Mouse (Mus musculus) mesoderm, embryonic 11.5 days (tissue): ENCODE data around the gene Itgav.
"Not testable (repeated sequence)": the region's sequence is repeated elsewhere in the genome, so short reads cannot be mapped to it uniquely, and the experiment has no call there.

Source experiments
- DNase-seq: peaks from one replicate; pipeline ENCODE4 v3.0.0-alpha.2; 2012; ENCODE audit warnings: low read depth, low spot score

Gene Itgav

DNA sequence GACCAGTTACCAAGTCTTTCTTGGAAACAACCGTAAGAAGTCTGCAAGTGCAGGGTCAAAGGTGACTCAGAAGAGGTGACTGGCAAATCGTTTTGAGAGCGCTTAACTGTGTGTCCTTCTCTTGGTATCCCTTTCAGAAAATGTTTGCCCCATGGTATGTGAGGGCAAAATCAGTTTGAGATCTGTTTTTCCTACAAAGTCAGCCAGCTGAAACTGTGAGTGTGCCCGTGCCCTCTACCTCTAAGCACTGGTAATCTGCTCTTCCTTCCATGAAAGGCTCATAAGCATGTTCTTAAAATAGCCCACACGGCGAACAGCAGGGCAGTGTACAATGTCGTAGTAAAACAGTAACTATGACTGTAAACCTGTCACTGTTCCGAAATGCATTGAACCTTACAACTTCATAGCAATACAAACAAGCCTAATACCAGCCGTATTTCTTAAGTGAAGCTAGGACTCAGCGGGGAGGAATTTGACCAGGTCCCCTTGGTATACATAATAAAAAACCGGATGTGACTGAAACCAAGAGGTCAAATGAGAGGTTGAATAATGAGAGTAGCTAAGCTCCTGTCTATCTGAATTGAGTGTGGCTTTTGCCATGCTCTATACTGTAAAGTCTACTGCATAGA is 14.2 kb upstream of the Itgav start:
- DNase-seq, result peak; percentile 72

DNA sequence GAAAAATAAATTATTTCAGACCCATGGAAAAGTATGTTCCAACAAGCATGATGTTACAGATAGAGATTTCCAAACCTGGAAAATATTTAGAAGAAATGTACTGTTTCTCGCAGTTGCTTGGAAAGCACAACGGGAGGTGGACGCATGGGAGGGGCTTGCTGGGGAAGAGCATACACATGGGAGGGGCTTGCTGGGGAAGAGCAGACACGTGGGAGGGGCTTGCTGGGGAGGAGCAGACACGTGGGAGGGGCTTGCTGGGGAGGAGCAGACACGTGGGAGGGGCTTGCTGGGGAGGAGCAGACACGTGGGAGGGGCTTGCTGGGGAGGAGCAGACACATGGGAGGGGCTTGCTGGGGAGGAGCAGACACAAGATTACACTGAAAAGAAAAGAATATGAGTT is 10.9 kb upstream of the Itgav start:
- not testable (repeated sequence) for DNase-seq

DNA sequence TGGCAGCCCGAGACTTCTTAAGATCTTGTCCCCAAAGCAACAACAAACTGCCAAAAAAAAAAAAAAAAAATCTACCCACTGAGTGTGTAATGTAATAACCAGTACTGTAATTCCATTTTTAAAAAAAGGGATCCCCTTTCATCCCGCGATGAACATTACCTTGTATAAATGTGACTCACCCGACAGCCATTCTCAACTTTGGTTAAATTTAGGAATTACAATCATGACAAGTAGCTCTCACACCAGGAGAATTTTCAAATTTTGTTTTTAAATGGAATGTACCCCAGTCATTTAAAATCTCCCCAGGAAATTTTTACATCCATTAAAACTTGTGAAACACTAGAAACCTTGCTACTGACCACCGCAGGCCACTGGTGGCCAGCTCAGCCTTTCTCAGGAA is 10.3 kb upstream of the Itgav start:
- no peak for DNase-seq

DNA sequence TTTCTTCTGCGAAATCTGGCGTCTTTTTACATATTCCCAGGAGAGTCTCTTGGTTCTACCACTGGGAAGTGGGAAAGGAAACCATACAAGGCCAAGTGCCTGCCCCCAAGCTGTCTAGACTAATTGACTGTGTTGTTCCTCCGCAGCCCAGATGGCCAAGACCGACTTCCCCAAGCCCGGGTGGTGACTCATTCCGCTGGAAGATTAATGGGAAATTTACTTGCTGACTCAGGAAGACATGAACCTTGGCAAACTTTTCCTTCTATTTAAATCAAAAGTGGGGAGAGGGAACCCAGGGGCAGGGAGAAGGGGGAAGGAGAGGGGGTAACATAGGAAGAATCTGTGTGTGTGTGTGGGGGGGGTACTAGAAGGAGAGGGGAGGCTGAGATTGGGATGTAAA is 9.4 kb upstream of the Itgav start:
- DNase-seq, result peak; percentile 90

DNA sequence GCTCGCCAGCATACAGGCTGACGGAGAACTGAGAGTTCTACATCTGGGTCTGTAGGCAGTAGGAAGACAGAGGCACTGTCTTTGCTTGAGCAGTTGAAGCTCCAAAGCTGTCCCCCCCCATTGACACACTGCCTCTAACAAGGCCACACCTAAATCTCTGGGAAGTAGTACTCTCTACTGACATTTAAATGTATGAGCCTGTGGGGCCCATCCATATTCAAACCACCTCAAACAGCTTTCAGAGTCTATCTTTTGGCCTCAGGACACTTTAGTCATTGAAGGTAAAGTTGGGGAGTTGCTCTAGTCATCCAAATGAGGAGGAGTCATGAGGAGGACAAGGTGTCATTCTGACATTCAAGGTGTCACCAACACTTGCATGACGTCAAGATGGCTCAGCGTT is 5.9 kb upstream of the Itgav start:
- no peak for DNase-seq

DNA sequence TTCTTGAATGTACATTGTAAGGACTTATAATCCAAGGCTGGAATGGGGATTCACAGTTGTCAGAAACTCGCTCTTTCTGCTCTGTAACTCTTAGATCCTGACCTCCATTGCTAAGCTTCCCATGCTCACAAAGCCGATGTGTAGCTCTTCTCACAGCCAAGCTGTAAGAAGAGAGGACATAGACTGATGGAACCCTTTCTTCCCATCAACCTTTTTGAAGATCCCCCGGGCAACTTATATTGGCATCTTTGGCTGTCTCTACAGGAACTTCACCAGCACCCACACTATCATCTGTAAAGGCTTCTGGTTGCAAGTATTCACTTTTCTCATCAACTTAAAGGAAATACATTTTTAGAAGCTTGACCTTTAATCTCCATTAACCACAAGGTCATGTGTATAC is 2.6 kb upstream of the Itgav start:
- no peak for DNase-seq

DNA sequence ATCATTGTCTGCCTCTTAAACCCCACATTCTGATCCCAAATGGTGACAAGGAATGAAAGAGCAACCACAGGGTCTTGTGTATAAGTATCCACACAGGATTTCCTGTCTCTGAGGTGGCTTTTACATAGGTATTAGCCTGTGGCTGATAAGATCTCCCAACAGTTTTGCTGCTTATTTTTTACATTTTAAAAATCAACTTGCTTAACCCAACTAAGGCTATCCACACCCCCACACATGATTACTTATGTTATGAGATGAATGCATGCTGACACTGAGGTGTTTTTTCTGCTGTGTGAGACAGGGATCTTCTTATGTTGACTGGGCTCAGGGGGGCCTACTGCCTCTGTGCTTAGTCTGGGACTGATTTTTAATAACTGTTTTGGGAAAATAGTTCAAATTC is 1.3 kb upstream of the Itgav start:
- no peak for DNase-seq

DNA sequence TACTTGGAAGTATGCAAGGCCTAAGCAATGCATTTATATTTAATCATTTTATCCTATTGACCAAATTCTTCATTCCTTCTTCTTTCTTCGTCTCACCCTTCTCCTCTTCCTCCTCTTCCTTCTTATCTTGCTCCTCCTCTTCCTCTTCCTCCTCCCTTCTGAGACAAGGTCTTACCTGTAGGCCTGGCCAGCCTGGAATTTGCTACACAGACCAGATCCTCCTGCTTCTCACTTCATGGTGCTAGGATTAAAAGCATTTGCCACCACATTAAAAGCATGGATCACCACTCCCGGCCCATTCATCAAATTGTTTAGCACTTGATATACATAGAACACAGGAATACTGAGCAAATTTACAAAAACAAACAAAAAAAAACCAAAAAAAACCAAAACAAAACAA is 851 bp upstream of the Itgav start:
- no peak for DNase-seq

DNA sequence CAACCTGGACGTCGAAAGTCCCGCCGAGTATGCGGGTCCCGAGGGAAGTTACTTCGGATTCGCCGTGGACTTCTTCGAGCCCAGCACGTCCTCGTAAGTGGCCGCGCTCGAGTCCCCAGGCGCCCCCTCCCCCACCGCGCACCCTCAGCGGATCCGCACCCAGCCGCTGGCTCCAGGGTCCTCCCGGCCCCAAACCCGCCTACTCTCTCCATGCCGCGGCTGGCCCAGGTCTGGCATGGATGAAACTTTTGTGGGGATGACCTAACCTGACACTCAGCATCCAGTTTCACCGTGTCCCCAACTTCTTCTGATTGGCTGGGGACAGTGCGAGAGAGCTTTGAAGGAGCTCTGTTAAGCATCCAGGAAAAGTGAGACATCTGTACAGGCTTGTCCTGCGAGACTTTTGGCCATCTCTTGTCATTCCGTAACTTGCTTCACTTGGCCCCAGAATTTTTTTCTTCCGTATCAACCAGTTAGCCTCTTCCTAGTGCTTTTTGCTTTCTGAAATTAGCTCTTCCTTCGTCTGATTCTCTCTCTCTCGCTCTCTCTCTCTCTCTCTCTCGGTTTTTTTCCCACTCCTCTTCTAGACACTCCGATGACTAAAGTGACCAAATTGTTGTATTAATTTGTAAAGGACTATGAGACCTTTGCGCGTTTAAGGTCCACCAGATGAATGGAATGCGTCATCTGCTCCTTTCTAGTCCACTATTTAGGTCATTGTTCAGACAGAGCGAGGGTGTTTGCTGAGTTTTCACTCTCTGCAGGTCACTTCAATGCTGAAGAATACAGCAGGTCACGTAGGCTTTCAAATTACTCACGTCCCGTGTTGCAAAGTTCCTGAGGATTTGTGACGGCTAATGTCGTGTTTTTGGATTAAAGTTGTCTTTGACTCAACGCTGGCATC is 882 bp downstream of the Itgav start:
- DNase-seq, result peak; percentile 66

DNA sequence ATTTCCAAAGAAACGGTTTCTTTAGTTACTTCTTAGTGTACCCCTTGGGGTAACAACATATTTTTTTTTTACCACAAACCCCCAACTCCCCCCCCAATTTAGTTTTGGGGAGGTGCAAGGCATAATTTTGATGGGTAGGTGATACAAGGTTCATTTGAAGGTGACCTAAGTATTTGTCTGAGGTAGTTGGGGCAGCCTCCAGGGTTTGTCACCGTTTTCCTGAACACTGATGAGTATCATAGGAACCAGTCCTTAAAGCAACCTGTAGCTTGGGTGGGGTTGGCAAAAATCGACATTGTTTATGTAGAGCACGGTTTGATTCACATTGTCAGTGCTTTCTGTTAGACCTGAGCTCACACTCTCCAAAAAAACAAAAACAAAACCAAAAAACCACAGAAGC is 1.6 kb downstream of the Itgav start:
- no peak for DNase-seq

DNA sequence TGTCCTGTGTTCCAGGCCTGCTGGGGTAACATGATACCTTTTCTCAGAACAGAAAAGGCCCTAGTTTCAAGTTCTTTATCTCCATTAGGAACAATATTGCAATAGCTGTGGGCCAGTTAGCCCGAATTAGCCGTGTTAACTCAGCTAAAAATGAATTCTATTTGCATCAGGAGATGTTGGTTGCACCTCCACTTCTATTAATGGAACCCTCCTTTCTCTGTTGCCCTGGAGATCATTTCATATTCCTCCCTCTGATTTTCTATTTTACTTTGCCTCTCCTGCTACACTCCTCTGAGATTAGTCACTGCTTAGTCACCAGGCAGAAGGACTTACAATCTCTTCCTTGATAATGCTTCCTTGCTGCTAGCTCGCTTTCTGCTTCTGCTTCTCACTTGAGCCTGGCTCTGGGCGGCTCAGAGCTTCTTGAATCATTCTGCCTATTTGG is 4.1 kb downstream of the Itgav start:
- DNase-seq, result no peak

DNA sequence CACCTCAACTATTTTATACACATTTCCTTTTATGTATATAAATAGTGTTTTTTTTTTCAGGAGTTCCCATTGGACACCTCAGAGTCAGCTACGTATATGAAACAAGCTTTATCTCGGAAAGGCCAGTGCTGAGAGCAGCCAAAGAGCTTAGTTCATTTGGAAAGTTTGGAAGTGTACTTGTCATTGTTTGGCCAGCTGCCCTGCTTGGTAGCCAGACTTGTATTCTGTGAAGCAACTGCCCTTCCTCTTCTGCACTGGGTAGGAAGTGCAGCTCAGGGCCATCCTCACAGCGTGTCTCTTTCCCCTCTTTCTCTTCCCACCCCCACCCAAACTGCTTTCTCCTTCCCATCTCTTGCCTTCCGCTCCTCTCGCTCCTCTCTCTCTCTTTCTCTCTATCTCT is 5.1 kb downstream of the Itgav start:
- DNase-seq, result no peak

DNA sequence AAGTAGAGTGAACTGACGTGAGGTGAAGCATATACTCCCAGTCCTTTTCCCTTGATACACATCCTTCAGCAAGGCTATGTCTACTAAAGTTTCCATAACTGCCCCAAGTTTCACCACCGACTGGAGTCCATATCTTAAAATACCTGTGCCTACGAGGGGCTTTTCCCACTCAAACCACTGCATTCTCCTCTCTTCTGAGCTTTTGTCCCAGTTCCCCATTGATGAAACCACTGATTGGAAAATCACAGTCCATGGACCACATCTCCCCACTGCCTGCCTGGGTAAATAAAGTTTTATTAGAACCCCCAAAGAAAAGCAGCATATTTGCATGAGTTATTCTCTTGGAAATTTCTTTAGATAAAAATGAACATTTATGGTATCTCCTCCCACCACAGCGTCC is 8.7 kb downstream of the Itgav start:
- DNase-seq, result no peak

DNA sequence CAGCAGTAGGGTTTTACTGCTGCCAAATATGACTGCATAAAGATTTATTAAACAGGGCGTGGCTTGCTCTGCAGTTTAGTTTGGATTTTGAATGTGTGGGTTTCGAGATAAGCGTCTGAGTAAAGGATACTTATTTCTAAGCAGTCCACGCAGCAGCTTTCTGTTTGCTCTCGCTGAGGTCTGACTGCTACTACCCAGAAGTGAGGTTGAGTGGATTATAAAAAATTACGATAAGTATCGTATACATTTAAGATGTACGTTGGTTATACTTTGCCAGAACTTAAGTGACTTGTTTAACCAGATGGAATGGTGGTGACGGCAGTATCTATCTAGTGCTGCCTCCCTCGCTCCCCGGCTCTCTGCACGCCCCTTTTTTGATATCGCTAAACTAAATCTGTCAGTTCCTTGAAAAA is 9.8 kb downstream of the Itgav start:
- DNase-seq, result no peak

DNA sequence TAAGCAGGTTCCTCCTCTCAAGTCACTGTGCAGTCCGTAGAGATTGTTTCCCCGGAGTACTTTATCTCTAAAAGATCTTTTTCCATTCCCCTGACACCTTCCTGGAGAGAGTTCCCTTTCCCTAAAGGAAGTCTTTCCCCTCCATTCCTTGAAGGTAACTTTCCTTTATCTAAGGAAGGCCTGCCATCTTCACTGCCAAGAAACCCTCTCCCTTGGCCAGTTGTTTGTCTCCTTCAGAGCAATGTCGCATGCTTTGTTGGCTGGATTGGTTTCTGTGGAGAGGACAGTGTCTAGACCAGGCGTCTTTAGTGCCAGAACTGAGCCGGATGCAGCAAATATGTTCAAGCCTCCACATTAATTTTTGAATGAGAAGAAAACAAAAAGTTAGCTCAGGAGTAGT is 11.1 kb downstream of the Itgav start:
- DNase-seq, result no peak

DNA sequence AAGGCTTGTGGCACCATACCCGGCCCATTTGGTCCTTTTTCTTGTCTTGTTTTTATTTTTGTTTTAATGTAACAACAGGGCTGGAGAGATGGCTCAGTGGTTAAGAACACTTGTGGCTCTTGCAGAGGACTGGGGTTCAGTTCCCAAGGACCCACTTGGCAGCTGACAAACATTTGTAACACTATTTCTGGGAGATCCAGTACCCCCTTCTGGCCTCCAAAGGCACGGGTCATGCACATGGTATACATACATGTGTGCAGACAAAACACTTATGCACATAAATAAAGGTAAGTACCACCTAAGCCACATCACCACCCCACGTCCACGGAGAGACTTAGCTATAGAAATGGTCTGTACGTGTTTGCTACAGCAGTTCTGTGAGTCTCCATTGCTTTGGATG is 12.6 kb downstream of the Itgav start:
- DNase-seq, result no peak

DNA sequence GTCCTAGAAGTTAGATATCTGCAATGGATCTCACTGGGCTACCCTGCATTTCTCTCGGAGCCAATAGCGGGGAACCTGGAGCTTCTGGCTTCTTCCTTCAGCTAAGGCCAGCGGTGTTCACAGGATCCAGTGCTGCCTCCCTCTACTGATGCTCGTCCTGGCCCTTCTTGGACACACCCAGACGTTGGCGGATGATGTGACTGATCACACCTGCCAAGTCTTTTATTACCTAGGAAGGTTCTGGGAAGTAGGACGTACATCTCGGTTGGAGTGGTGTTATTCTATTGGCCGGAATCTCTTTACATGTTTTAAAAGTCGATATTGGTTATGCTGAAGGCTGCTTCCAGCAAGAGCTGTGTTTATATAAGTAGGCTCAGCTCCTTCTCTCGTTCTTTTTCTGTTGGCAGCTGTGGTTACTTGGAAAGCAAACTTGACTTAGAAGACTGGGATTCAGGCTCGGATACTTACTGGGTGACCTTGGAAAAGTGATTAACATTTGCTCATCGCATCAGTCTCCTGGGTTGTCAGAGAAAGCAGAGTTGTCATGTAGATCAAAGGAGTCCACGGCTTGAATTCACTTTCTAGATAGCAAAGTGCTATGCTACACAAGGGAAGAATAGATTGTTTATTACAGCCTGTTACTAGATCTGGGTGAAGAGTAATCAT is 14.5 kb downstream of the Itgav start:
- no peak for DNase-seq

DNA sequence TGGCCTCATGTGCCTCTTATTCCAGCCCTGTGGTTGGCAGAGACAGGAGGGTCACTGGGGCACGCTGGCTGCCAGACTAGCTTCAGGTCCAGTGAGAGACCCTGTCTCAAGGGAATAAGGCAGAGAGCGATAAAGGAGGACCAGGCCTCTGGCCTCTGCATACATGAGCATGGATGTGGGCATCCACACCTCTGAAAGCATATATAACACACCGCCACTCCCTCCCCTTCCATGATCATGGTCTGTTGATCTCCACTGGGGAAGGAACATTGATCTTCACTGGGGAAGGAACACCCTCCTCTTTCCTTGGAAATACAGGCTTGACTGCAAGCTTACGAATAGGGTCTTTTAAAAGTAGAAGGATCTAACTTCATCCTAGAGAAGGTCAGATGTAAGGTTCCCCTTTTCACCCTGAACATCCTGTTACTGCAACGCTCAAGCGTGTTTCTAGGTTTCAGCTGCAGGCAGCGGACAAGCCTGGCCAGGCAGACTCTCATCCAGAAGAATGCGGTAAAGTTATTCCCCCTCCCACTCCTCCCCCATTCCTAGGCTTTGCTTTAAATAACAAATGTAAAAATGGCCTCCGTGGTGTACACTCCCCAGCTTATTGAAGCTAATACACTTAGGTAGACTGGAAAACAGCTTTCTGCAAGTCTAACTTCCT is 15.4 kb downstream of the Itgav start:
- DNase-seq, result peak; percentile 42

DNA sequence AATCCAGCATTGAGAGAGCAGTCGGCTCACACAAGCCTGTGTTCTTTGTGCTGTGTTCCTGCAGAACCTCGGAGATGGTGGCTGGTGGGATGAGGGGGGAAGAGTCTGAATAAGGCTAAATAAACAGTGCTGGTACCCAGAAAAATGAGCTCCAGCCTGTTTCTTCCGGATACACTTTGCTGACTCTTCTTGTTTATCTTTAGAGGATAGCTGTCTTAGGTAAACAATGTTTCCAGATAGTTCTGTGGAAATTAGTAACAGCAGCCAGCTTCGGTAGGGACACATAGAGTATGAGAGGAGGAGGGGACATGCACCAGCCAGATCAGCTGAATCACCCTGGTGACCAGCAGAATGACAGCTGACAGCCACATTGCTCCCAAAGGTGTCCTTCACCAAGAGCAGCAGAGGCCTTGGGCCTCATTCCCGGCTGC is 16.4 kb downstream of the Itgav start:
- DNase-seq, result no peak

DNA sequence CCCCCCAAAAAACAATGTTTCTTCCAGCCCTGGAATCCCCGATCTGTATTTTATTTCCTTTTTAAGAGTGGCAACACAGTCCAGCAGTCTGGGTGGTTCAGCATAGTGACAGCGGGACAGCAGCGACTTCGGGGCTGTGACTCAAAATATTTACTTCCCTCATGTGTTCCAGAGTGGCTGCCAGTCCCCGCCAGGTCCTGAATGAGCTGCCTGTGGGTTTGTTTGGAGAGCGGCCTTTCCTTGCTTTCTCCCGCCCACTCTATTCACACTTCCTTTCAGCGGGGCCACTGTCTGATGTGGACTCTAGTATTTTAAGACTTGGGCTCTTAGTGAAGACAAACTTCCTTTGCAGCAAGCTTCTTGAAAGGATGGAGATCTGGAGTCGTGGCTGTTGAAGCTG is 18.0 kb downstream of the Itgav start:
- no peak for DNase-seq

DNA sequence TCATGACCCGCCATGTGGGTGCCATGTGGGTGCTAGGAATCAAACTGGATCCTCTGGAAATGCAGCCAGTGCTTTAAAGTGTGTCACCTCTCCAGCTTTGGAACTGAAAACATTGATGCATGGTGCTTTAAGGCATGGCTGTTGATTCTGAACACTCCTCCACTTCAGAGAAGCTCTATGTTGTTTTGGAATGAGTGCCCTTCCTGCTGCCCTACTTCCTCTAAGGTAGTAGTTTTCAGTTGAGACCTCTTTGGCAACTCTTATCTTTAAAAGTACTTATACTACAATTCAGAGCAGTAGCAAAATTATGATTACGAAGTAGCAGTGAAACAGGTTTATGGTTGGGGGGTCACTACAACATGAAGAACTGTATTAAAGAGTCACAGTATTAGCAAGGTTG is 18.6 kb downstream of the Itgav start:
- DNase-seq, result no peak

DNA sequence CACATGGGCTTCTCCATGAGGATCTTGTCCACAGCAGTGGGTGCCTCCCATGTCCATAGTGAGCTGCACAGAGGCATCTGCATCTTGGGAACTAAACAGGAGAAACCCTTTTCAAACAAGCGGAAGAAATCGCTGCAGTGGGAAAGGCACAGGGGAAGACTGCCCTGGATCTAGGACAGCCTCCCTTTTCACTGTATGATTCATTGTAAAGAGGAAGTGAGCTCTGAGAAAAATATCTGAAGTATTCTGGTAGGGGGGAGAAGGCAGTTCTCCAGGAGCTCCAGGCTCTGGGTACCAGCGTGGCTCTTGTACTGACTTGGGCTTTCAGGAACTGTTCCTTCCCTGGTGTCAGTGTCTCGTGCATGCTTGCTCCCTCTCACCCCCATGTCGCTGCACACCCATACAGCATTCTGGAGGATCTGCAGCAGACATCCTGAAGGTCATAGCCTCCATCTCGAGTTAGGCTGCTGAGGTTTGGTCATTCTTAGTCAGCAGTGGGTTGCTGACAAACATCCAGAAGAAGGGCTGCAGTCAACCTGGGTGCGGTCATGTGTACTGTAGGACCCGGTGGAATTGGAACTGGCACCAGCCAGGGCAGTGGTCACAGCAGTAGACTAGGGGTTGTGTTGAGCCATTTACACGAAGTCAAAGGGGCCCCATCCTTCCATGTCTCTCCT is 20.2 kb downstream of the Itgav start:
- DNase-seq, result no peak
